Mouse (Mus musculus) stomach, postnatal 0 days (tissue): ENCODE measurements around the gene Kncn.

Experiments used
- CTCF ChIP-seq: IDR thresholded peaks from 2 replicates; pipeline ENCODE4 v1.5.1; 2016; ENCODE audit warnings: antibody characterized with exemption, low read depth, mild to moderate bottlenecking, moderate library complexity
- EP300 ChIP-seq: optimal IDR thresholded peaks from 2 replicates; pipeline ENCODE3; 2016; ENCODE audit warnings: antibody characterized with exemption

- TF ChIP-seq CTCF (no peak), EP300 (no peak)
Observed at GRCm38 (mm10) chr4:115846656-115847055, 37.5 kb upstream of the Kncn start.
